ENCODE assay signal across 9 mouse cellular contexts in genomic region chr6:103682854-103683574, GRCm38 (mm10).
DNase-seq lines count a peak whose midpoint lies in the region; ATAC-seq and TF ChIP-seq lines count a peak whose summit lies in the region.
"Had no signal": no experiment of that assay in that cellular context is flagged by ENCODE, and none has a peak within 500 bp of the region (broad histone marks: within the 10 kb centered on the region; RNA-seq: fewer than 3 reads in every experiment).

No protein-coding gene starts in this region.

- peak in 1 of 2 experiments; percentile 54; a peak in 3 of 4 replicates for TF ChIP-seq CTCF in CH12.LX (conservative IDR thresholded peaks at IDR 0.05 in 1 of 2, IDR thresholded peaks at IDR 0.05 in 1 of 2; ENCODE audit: low read depth in 2 of 2, low read length in 2 of 2)

- H3K4me3 ChIP-seq in CH12.LX (replicated peaks in 1 of 3; ENCODE audit: low read depth in 2 of 3, low read length in 2 of 3, poor library complexity in 1 of 3), result no peak overlapping the region
- H3K4me3 ChIP-seq in lung, embryonic 15.5 days, result no peak overlapping the region
- H3K4me3 ChIP-seq: heart, embryonic 15.5 days had no signal

- H3K36me3 ChIP-seq in CH12.LX (replicated peaks in 1 of 2; ENCODE audit: control insufficient read depth in 1 of 2, insufficient read depth in 1 of 2, low read length in 1 of 2), result no peaks in the 10 kb centered on the region
- H3K36me3 ChIP-seq in lung, embryonic 15.5 days, result no peaks in the 10 kb centered on the region
- H3K36me3 ChIP-seq: heart, embryonic 15.5 days had no signal

- H3K4me1 ChIP-seq in CH12.LX (ENCODE audit: control insufficient read depth in 1 of 2, insufficient read depth in 2 of 2), result no peaks in the 10 kb centered on the region
- no peaks in the 10 kb centered on the region for H3K4me1 ChIP-seq in lung, embryonic 15.5 days
- H3K4me1 ChIP-seq: heart, embryonic 15.5 days had no signal

- H3K9me3 ChIP-seq in CH12.LX (replicated peaks; ENCODE audit: low read length), result peaks cover 37% of the 10 kb centered on the region
- no peaks in the 10 kb centered on the region for H3K9me3 ChIP-seq in lung, embryonic 15.5 days
- H3K9me3 ChIP-seq: heart, embryonic 15.5 days had no signal

- H3K27ac ChIP-seq in CH12.LX (ENCODE audit: insufficient read depth, low read depth), result no peak overlapping the region
- no peak overlapping the region for H3K27ac ChIP-seq in lung, embryonic 15.5 days
- H3K27ac ChIP-seq: heart, embryonic 15.5 days had no signal

- no peak for TF ChIP-seq POLR2A in CH12.LX (IDR thresholded peaks at IDR 0.05; ENCODE audit: low read depth, low read length)

- no peak for TF ChIP-seq EP300 in CH12.LX (IDR thresholded peaks at IDR 0.05; ENCODE audit: low read length)

- peak; percentile 4 for DNase-seq in CH12.LX (ENCODE audit: extremely low read depth)
- peak; percentile 33 for DNase-seq in adrenal gland, adult 2 months
- DNase-seq in embryo, embryonic 9.5 days (ENCODE audit: extremely low spot score), result peak; percentile 73
- DNase-seq in layer of hippocampus, adult 18-20 months (ENCODE audit: low spot score in 2 of 2), result peak; percentile 60 to 91
- DNase-seq in ovary, postnatal 14 days (ENCODE audit: low spot score), result peak; percentile 46
- DNase-seq in thymus, postnatal 36 days, result peak; percentile 37

- peak; percentile 47 for TF ChIP-seq RAD21 in CH12.LX (IDR thresholded peaks at IDR 0.05; ENCODE audit: low read depth, low read length)

- H3K9ac ChIP-seq in CH12.LX (ENCODE audit: insufficient read depth, low read depth), result no peak overlapping the region
- no peak overlapping the region for H3K9ac ChIP-seq in lung, embryonic 15.5 days
- H3K9ac ChIP-seq: heart, embryonic 15.5 days had no signal

- peak; percentile 95 to 96 for ATAC-seq in hematopoietic stem cell, adult 5-6 weeks (replicated peaks in 1 of 2; ENCODE audit: insufficient read depth in 1 of 2, low FRiP score in 2 of 2, low TSS enrichment in 1 of 2, low read depth in 1 of 2, poor library complexity in 2 of 2, severe bottlenecking in 2 of 2)
- ATAC-seq in lung, embryonic 15.5 days (ENCODE audit: borderline replicate concordance, extremely low read depth, low FRiP score, low TSS enrichment), result peak; percentile 81; the same call in 1 of the 2 replicates

- no peak overlapping the region for H3K4me2 ChIP-seq in CH12.LX (ENCODE audit: insufficient read depth, low read depth, poor library complexity, severe bottlenecking)
- no peak overlapping the region for H3K4me2 ChIP-seq in lung, embryonic 15.5 days
- H3K4me2 ChIP-seq: heart, embryonic 15.5 days had no signal

- in situ Hi-C loops in CH12.LX (cut with MboI; ENCODE audit: low pct_ligation_motif_present, low pct_unique_long_range_greater_than_20kb, low sequenced_read_pairs), result loop anchor here (25.0 kb wide), 1 partner anchor 371 kb away; no protein-coding TSS in a partner anchor

- 13% methylated on average over 8 of the region's 8 CpGs for WGBS in lung, embryonic 15.5 days

- dilution Hi-C loops in CH12.LX (cut with MboI; ENCODE audit: extremely low pct_ligation_motif_present, extremely low pct_unique_long_range_greater_than_20kb, low sequenced_read_pairs), result no loop called here

- no peaks in the 10 kb centered on the region for H3K79me2 ChIP-seq in CH12.LX (replicated peaks; ENCODE audit: control insufficient read depth, extremely low read depth, insufficient read depth, poor library complexity, severe bottlenecking)

- no peaks in the 10 kb centered on the region for H3K27me3 ChIP-seq in CH12.LX (replicated peaks)
- H3K27me3 ChIP-seq in lung, embryonic 15.5 days, result no peaks in the 10 kb centered on the region

TF ChIP-seq in CH12.LX, 34 proteins besides CTCF, POLR2A, EP300 and RAD21:
- 0 out of 2 replicates have a peak, but pooled peaks have one; percentile 22 for TF ChIP-seq SMC3 (IDR thresholded peaks at IDR 0.05; ENCODE audit: low read depth, low read length)
- no peak for TF ChIP-seq E2F4 (IDR thresholded peaks at IDR 0.05; ENCODE audit: insufficient replicate concordance, low read depth, low read length)
TF ChIP-seq in CH12.LX: peak in this region for 1.

Comparison
In these comparisons a context has a peak if more than half of its experiments do, and no peak if none do; other contexts are left out.
1. DNase-seq: peak in every context shown above with its lines; median percentile 76 in layer of hippocampus, adult 18-20 months; 73 in embryo, embryonic 9.5 days; 46 in ovary, postnatal 14 days; 37 in thymus, postnatal 36 days; 33 in adrenal gland, adult 2 months; 4 in CH12.LX.